Mouse (Mus musculus) megakaryocyte progenitor cell, adult 5-6 weeks (primary cell): ENCODE results near the gene Slc39a11. TPM values are rescaled to one million over a fixed set of nuclear protein-coding genes. Genes with fewer than 3 reads are reported as not detected.

Experiments used
- ATAC-seq: replicated peaks from 2 replicates; pipeline ENCODE4 v1.8.0; 2016; ENCODE audit warnings: mild to moderate bottlenecking, moderate TSS enrichment, inconsistent platforms; ENCODE audit not compliant: poor library complexity
- total RNA-seq, 2 experiments: library from RNA; stranded (forward) in 1 of 2; stranded (reverse) in 1 of 2; fragments of 157-497, 149-512 nt in 1 of 2; fragments of 200-1000 nt in 1 of 2; gene quantifications; 2 replicates each; pipeline versions ENCODE4 v1.2.3 to v1.2.4; 2015 to 2017

The Slc39a11 gene
- total RNA-seq, 2 experiments from 2014 or later: 25.6 to 30.9 TPM

DNA sequence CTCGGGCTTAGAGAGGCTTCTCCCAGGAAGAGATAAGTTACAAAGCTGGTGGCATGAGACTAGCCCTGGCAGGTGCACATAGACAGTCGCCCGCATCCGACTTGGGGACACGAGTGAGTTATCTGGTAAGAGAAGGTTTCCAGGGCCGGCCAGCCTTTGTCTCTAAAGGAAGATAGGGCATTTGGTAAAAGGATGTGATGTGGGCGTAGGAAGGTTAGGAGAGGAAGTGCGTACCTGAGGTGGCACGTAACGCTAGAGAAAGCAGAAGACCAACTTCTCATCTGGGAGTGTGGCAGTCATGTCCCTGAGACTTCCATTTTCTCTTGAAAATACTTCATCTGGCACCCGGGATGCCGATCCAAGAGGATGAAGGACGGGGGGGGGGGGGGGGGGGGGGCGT, 441.9 kb downstream of the Slc39a11 start:
- no peak for ATAC-seq

DNA sequence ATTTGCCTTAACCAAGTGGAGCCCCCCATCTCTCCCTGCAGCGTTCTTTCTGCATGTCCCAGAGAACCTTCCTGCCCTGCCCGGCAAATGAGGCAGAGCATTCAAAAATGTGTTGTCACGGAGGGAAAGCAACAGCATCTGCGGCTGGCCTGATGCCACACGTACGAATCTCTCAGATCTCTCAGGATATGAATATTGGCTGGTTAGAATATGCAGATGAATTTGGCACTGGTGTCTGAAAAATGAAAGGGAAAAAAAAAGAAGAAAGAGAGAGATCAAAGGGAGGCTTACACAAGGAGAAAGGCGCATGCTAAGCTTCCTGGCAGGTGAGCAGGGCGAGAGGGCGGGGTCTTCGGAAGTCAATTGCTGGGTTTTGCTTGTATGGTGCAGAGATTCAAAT, 443.8 kb downstream of the Slc39a11 start:
- no peak for ATAC-seq

DNA sequence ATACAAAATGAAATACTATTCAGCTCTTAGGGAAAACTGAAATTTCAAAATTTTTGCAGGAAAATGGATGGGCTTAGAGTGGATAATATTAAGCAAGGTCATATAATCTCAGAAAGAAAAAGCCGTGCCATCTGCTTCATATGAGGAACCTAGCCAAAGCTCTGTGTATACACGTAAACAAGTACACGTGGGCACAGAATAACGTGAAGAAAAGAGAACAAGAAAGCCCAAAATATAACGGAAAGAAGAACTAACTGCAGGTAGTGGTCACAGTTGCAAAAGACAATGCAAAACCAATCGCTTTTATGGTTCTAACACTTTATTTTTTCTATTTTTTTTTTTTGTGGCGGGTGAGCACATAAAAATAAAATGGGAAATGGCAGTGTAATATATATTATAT, 446.9 kb downstream of the Slc39a11 start:
- peak; percentile 53 for ATAC-seq

DNA sequence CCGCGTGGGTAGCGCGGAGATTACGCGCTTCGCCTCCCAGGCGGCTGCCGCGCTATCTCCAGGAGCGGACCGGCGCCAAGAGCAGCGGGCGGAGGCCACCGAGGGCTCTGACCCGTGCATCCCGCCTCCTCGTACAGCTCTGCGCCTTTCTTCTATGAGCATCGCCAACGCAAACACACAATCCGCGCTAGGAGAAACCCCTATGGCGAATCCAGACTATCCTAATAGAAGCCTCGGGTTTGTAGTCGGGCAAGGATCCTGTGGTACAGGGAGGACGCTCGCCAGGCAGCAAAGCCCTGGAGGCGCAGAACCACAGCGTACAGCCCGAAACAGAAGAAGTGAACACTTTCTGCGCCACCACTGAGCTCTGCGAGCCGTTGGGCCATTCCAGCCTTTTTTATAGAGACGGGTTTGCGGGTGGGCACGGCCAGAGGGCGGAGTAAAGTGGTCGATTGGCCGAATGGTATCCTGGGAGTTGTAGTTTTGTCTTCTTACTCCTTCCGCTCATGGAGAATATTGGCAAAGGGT, 448.3 kb downstream of the Slc39a11 start:
- peak; percentile 87 for ATAC-seq

DNA sequence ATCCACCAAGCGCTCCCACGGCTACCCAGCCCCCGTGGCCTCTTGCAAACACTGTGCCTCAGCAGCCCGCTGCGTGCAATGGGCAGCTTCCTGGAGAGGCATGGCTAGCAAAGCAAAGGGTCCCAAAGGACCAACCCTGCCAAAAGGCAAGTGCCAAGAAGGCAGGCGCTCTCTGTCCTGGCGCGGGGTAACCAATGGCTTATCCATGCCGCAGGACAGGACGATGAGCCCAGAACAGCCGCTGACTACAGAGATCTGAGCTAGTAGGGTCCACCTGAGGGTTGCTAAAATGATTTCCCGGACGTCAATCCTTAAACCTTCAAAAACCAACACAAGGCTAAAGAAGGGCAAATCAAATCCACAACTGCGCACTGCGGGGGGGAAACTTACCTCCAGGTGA, 449.0 kb downstream of the Slc39a11 start:
- ATAC-seq: no peak

DNA sequence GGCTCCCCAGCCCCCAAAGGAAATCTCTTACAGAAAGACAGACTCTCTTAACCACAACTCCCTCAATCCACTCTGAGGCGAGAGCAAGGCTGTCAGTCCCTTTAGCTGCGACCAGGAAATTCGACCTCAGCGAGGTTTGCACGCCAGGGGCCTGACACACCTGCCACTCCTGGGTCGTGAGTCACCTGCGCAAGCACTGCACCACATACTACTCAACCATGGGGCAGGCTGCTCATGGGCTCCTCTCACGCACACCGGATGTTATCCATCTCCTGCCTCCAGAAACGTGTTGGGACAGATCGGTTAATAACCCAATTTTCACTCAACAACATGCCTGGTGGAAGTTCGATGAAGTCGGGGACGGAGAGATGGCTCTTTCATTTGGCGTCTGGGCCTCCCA, 451.3 kb downstream of the Slc39a11 start:
- ATAC-seq: no peak

DNA sequence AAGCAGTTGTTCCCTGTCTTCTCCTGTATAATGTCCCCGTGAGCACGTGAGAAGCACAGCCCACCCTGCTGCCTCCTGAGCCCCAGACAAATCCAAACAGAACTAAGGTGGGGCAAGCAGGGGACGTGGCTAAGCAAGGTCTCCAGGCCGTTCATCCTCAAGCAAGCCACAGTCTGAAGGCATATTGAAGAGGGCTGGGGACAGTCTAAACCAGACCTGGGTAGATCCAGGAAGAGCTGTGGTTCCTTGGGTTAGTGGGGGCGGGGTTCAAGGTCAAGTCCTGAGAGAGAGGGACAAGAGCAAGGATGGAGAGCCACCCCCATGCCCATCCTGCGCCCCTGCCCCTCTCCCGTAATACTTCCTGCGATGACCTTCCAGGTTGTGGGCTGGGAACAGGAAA, 452.3 kb downstream of the Slc39a11 start:
- ATAC-seq: no peak

DNA sequence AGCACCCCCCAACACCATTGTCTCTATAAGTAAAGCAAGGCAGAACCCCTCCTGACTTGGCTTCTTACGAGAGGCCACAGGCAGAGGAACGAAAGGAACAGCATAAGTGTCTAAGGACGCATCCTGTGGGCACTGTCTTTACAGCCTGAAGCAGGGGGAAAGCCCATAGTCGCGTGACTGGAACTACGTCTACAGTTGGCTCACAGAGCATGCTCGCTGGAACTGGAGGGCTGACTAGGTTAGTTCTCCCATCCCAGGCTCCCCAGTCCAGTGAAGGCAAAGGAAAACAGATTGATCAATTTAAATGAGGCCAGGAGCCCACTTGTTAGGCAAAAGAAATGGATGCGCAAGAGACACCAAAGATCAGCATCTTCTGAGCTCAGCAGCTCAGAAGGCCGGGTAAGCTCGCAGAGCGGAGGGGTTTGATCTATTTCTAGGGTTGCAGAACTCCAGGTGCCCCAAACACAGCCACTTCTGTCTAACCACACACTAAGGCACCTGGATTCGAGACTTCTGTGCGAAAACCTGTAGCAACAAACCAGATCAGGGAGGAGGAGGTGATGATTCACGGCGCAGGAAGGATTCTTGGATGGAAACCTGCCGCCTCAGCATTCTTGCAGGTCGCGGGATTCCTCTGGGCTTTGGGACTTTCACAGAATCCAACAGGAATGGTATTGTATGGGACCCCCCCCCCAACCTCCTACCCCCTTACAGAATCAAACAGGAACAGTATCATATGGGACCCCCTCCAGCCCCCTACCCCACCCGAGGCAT, 453.5 kb downstream of the Slc39a11 start:
- ATAC-seq: no peak

Other genes with a start within 250 kb of the Slc39a11 start
- gene Sstr2, start 30.7 kb downstream of the Slc39a11 start, total RNA-seq (2015): 0.35 and 0.46 TPM in 2 replicates
- 1.6 TPM in 1 of 2 replicates, not detected in the other for gene Sstr2, start 30.7 kb downstream of the Slc39a11 start, total RNA-seq (2017)
- gene Cog1, start 910 bp downstream of the Slc39a11 start, total RNA-seq (2015): 26.0 and 29.0 TPM in 2 replicates
- gene Cog1, start 910 bp downstream of the Slc39a11 start, total RNA-seq (2017): 13.7 and 13.9 TPM in 2 replicates
- 12.3 and 13.7 TPM in 2 replicates for gene Fam104a, start 34.1 kb upstream of the Slc39a11 start, total RNA-seq (2015)
- gene Fam104a, start 34.1 kb upstream of the Slc39a11 start, total RNA-seq (2017): 16.0 and 20.0 TPM in 2 replicates
- 8.8 and 10.9 TPM in 2 replicates for gene D11Wsu47e, start 34.3 kb upstream of the Slc39a11 start, total RNA-seq (2015)
- 16.9 and 17.3 TPM in 2 replicates for gene D11Wsu47e, start 34.3 kb upstream of the Slc39a11 start, total RNA-seq (2017)
- not detected in 2 replicates for gene Cpsf4l, start 59.9 kb upstream of the Slc39a11 start, total RNA-seq (2015)
- not detected in 2 replicates for gene Cpsf4l, start 59.9 kb upstream of the Slc39a11 start, total RNA-seq (2017)
- gene Cdc42ep4, start 101.8 kb upstream of the Slc39a11 start, total RNA-seq (2015): 10.0 and 10.3 TPM in 2 replicates
- gene Cdc42ep4, start 101.8 kb upstream of the Slc39a11 start, total RNA-seq (2017): 14.5 and 14.7 TPM in 2 replicates